Mouse (Mus musculus) erythroblast, adult 5-6 weeks (primary cell): ENCODE results near the gene Ddx54. TPM values are rescaled to one million over a fixed set of nuclear protein-coding genes. Genes with fewer than 3 reads are reported as not detected.

Source experiments
- ATAC-seq: replicated peaks from 2 replicates; pipeline ENCODE4 v1.8.0; 2016; ENCODE audit warnings: moderate number of reproducible peaks, mild to moderate bottlenecking, moderate TSS enrichment, inconsistent platforms; ENCODE audit not compliant: poor library complexity, low FRiP score, severe bottlenecking
- total RNA-seq, 2 experiments: library from RNA; stranded (forward) in 1 of 2; stranded (reverse) in 1 of 2; fragments of 150-400 nt in 1 of 2; fragments of 200-764, 138-1000 nt in 1 of 2; gene quantifications; 2 replicates each; pipeline versions ENCODE4 v1.2.3 to v1.2.4; 2015 to 2017; ENCODE audit warnings: low replicate concordance in 2 of 2

The Ddx54 gene
- total RNA-seq, 2 experiments from 2014 or later, result 1.7 to 6.0 TPM

- no peak for ATAC-seq
These were observed 21.6 kb downstream of the Ddx54 start, which contains the start of gene Cfap73 for GRCm38 (mm10) chr5:120634131-120634530. TSS of gene Cfap73 (minus strand) at chr5:120634235.

- ATAC-seq, result no peak
These were observed 22.3 kb downstream of the Ddx54 start for GRCm38 (mm10) chr5:120634860-120635259.

- no peak for ATAC-seq
These were observed 23.1 kb downstream of the Ddx54 start for GRCm38 (mm10) chr5:120635633-120636032.

GRCm38 (mm10) chr5:120640094-120640493, 27.6 kb downstream of the Ddx54 start:
- no peak for ATAC-seq

- ATAC-seq, result no peak
These were observed 31.0 kb downstream of the Ddx54 start for GRCm38 (mm10) chr5:120643365-120644085.

GRCm38 (mm10) chr5:120644227-120644626, 31.7 kb downstream of the Ddx54 start:
- no peak for ATAC-seq

GRCm38 (mm10) chr5:120645851-120646250, 33.3 kb downstream of the Ddx54 start:
- ATAC-seq, result no peak

GRCm38 (mm10) chr5:120647361-120647760, 34.8 kb downstream of the Ddx54 start:
- ATAC-seq, result no peak

- no peak for ATAC-seq
These were observed 35.4 kb downstream of the Ddx54 start for GRCm38 (mm10) chr5:120647814-120648491.

GRCm38 (mm10) chr5:120648569-120649373, 36.2 kb downstream of the Ddx54 start, which contains the start of gene Rasal1:
TSS of gene Rasal1 (plus strand) at chr5:120648812.
- peak; percentile 41 for ATAC-seq

- no peak for ATAC-seq
These were observed 36.9 kb downstream of the Ddx54 start for GRCm38 (mm10) chr5:120649374-120649933.

GRCm38 (mm10) chr5:120649938-120650337, 37.4 kb downstream of the Ddx54 start:
- ATAC-seq, result no peak

- no peak for ATAC-seq
These were observed 38.7 kb downstream of the Ddx54 start for GRCm38 (mm10) chr5:120651230-120651629.

- no peak for ATAC-seq
These were observed 40.6 kb downstream of the Ddx54 start for GRCm38 (mm10) chr5:120652915-120653701.

GRCm38 (mm10) chr5:120653873-120654272, 41.3 kb downstream of the Ddx54 start:
- no peak for ATAC-seq

- no peak for ATAC-seq
These were observed 43.8 kb downstream of the Ddx54 start for GRCm38 (mm10) chr5:120656281-120656751.

- ATAC-seq, result no peak
These were observed 48.3 kb downstream of the Ddx54 start for GRCm38 (mm10) chr5:120660816-120661215.

- no peak for ATAC-seq
These were observed 52.3 kb downstream of the Ddx54 start for GRCm38 (mm10) chr5:120664888-120665287.

- no peak for ATAC-seq
These were observed 56.2 kb downstream of the Ddx54 start for GRCm38 (mm10) chr5:120668761-120669160.
